Comparison of ENCODE assay signal across 8 mouse cellular contexts in the genomic region with DNA sequence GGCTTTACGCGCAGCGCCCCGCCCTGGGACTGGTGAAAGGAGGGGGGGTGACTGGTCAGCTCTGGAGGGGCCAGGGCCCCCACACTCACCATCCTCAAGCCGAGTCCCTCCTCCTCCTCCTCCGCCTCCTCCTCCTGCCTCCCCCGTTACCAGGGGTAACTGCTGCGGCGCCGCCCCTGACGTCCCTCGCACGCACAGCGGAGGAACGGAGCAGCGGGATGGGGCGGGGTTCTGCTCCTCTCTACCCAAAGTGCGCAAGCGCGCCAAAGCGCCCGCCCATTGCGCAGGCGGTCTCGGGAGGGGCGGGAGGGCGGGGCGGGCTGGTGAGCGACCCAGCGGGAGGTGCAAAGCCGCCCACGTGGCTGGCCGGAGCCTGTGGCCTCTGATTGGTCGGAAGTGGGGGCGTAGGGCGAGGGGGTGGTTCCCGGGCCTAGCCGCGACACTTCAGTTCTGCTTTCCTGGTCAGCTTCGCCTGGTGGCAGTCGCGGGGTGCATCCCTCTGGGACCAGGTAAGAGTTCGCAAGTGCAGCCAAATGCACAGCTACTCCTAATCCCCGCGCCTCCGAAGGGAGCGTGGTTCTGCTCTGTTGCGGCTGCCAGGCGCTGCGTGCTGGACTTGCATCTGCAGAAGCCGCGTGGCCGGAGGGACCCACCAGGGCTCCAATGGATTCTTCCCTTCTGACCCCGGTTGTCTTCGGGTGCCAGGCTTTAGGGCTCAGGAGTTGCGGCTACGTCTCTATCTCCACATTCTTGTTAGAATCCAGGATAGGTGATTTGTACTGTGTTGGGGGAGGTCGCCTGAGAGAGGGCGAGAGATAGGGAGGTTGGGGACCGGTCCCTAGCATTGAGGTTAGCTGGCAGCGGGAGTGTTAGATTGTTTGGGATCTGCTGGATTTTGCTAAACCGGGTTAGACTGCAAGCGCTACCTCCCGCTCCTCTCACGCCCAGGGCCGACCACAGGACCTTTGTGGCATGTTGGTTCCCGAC. TPM values are rescaled to one million over a fixed set of nuclear protein-coding genes. Genes with fewer than 3 reads are reported as not detected.
DNase-seq lines count a peak whose midpoint lies in the region; ATAC-seq and TF ChIP-seq lines count a peak whose summit lies in the region.

A gene (minus strand): TSS at position 248 of the 987 bp plus-strand sequence.
A gene (plus strand): TSS at position 415 of the 987 bp plus-strand sequence.

- peak within 1 kb of the TSS; percentile 86 for H3K9ac ChIP-seq in ES-E14 (ENCODE audit: insufficient read depth, low read depth, low read length, poor library complexity, severe bottlenecking)
- H3K9ac ChIP-seq in forebrain, embryonic 15.5 days (replicated peaks): peak within 1 kb of the TSS; percentile 77

- peak within 1 kb of the TSS; percentile 88 to 94 for H3K4me3 ChIP-seq in ES-E14 (ENCODE audit: insufficient read depth in 1 of 2, low read depth in 1 of 2, low read length in 2 of 2, poor library complexity in 1 of 2, severe bottlenecking in 1 of 2)
- peak within 1 kb of the TSS; percentile 65 for H3K4me3 ChIP-seq in forebrain, embryonic 15.5 days
- H3K4me3 ChIP-seq in lung, adult 2 months (replicated peaks; ENCODE audit: extremely low read depth, low read depth, low read length): peak within 1 kb of the TSS; percentile 81

- intact Hi-C loops in heart, postnatal 25 days (cut with DNase I): no loop called here

- no peaks in the 10 kb centered on the region for H3K27me3 ChIP-seq in forebrain, embryonic 15.5 days

- no peaks in the 10 kb centered on the region; the same call in 1 of the 2 replicates for H3K36me3 ChIP-seq in ES-E14 (ENCODE audit: control insufficient read depth, insufficient read depth, low read length, poor library complexity, severe bottlenecking)
- no peaks in the 10 kb centered on the region for H3K36me3 ChIP-seq in forebrain, embryonic 15.5 days

- in situ Hi-C loops in ES-E14 (cut with MboI; ENCODE audit: low sequenced_read_pairs in 2 of 2, unreplicated experiment in 2 of 2): no loop called here

- peak; percentile 98 for ATAC-seq in forebrain, embryonic 15.5 days (replicated peaks)
- ATAC-seq in neutrophil, adult 5-6 weeks (ENCODE audit: extremely low read depth, insufficient number of reproducible peaks, low FRiP score, poor library complexity, severe bottlenecking): peak; percentile 95

- peak; percentile 89 for DNase-seq in ES-E14 (ENCODE audit: low read depth, low spot score)
- DNase-seq in cerebellum, adult 11-12 months: peak; percentile 96
- peak; percentile 91 for DNase-seq in heart, postnatal 25 days (ENCODE audit: low spot score)
- DNase-seq in layer of hippocampus, adult 18-20 months (ENCODE audit: low spot score in 2 of 2): peak; percentile 92 to 95
- DNase-seq in lung, adult 2 months: peak; percentile 90
- peak; percentile 90 to 92 for DNase-seq in thymus, adult 18-20 months

- TF ChIP-seq POLR2A in lung, adult 2 months (IDR thresholded peaks at IDR 0.05; ENCODE audit: borderline replicate concordance, extremely low read depth, low read depth, low read length): peak; percentile 91; the same call in 1 of the 2 replicates

- H3K9me3 ChIP-seq in ES-E14 (ENCODE audit: control insufficient read depth, insufficient read depth, low read depth, low read length): no peaks in the 10 kb centered on the region
- no peaks in the 10 kb centered on the region for H3K9me3 ChIP-seq in forebrain, embryonic 15.5 days

- TF ChIP-seq CTCF in lung, adult 2 months (IDR thresholded peaks at IDR 0.05; ENCODE audit: insufficient read depth, low read length): no peak

- H3K4me2 ChIP-seq in forebrain, embryonic 15.5 days (replicated peaks): peak within 1 kb of the TSS; percentile 70

- H3K4me1 ChIP-seq in ES-E14 (ENCODE audit: control insufficient read depth in 2 of 2, insufficient read depth in 2 of 2, low read length in 2 of 2, poor library complexity in 1 of 2): peaks cover 2 to 6% of the 10 kb centered on the region in 2 experiments; a peak in 2 of 4 replicates
- peaks cover 25% of the 10 kb centered on the region for H3K4me1 ChIP-seq in forebrain, embryonic 15.5 days
- H3K4me1 ChIP-seq in lung, adult 2 months (ENCODE audit: control insufficient read depth, insufficient read depth, low read length): peaks cover 2% of the 10 kb centered on the region; the same call in 1 of the 2 replicates

- under 1% methylated on average over 62 of the region's 67 CpGs for WGBS in forebrain, embryonic 15.5 days
- under 1% methylated on average over 65 of the region's 67 CpGs for WGBS in lung, adult 2 months

- 0 out of 2 replicates have a peak within 1 kb of the TSS, but pooled peaks have one; percentile 44 for H3K27ac ChIP-seq in ES-E14 (ENCODE audit: insufficient read depth, low read depth, low read length, poor library complexity, severe bottlenecking)
- peak within 1 kb of the TSS; percentile 81 for H3K27ac ChIP-seq in forebrain, embryonic 15.5 days (replicated peaks)

TF ChIP-seq in ES-E14, 5 proteins besides CTCF, POLR2A, EP300 and RAD21:
- TF ChIP-seq CHD2 (IDR thresholded peaks at IDR 0.05; ENCODE audit: low read depth, low read length) (0 out of 2 replicates have a peak, but pooled peaks have one; percentile 19), ZC3H11A (IDR thresholded peaks at IDR 0.05; ENCODE audit: borderline replicate concordance, low read depth, low read length) (no peak)

RNA-seq across cellular contexts. Expression of the first gene that starts in this region (rescaled TPM):
- total RNA-seq in ES-E14 (2012; rRNA removed): 25.7 and 39.7 TPM in 2 replicates
- polyA plus RNA-seq in forebrain, embryonic 15.5 days (2015; fragmentation: Nextera tagmentation; extraction: Ambion mirVana): 238 and 241 TPM in 2 replicates
- 10 to 100 TPM; 33.2 to 37.0 TPM for total RNA-seq in heart, postnatal 25 days (2021)
- 100 to 1,000 TPM; 127 to 132 TPM for total RNA-seq in layer of hippocampus, adult 18-20 months (2021)
- polyA plus RNA-seq in lung, adult 2 months (2012; rRNA removed): 21.5 and 27.1 TPM in 2 replicates
- total RNA-seq in neutrophil, adult 5-6 weeks (2017): 26.3 and 31.1 TPM in 2 replicates

RNA-seq across cellular contexts. Expression of the second gene that starts in this region (rescaled TPM):
- total RNA-seq in ES-E14 (2012; rRNA removed): 11.4 TPM in 2 replicates
- polyA plus RNA-seq in forebrain, embryonic 15.5 days (2015; fragmentation: Nextera tagmentation; extraction: Ambion mirVana): 12.6 and 13.7 TPM in 2 replicates
- total RNA-seq in heart, postnatal 25 days (2021): 1 to 10 TPM; 3.1 to 4.2 TPM
- 1 to 10 TPM; 5.2 to 7.6 TPM for total RNA-seq in layer of hippocampus, adult 18-20 months (2021)
- 3.8 and 6.5 TPM in 2 replicates for polyA plus RNA-seq in lung, adult 2 months (2012; rRNA removed)
- total RNA-seq in neutrophil, adult 5-6 weeks (2017): 20.3 and 21.1 TPM in 2 replicates

Comparison
In these comparisons a context has a peak if more than half of its experiments do, and no peak if none do; other contexts are left out.
1. Peak in every context shown above with its lines: DNase-seq, ATAC-seq, H3K4me3 ChIP-seq and H3K27ac ChIP-seq.